Mouse (Mus musculus) CH12.LX (cell line): ENCODE data around the gene Lmna. TPM values are rescaled to one million over a fixed set of nuclear protein-coding genes. Genes with fewer than 3 reads are reported as not detected.

ENCODE experiments used
- DNase-seq: peaks from one replicate; pipeline ENCODE4 v3.0.0-alpha.2; 2013; ENCODE audit errors: extremely low read depth
- H3K27ac ChIP-seq: 2 replicates; pipeline ENCODE4 v1.5.1; 2012; ENCODE audit warnings: low read depth, mild to moderate bottlenecking, control low read depth, moderate library complexity; ENCODE audit not compliant: insufficient read depth
- H3K27me3 ChIP-seq: replicated peaks from 2 replicates; pipeline ENCODE3; 2012; ENCODE audit warnings: inconsistent platforms
- H3K36me3 ChIP-seq, 2 experiments: replicated peaks in 1 of 2; 2 replicates each; pipeline versions ENCODE3 to v1.6.1; 2012; ENCODE audit warnings: inconsistent platforms in 1 of 2, low read length in 1 of 2, mild to moderate bottlenecking in 1 of 2, mixed read lengths in 1 of 2, moderate library complexity in 1 of 2; ENCODE audit not compliant: control insufficient read depth in 1 of 2, insufficient read depth in 1 of 2
- H3K4me1 ChIP-seq, 2 experiments: 2 replicates each; pipeline ENCODE4 v1.6.1; 2012; ENCODE audit warnings: inconsistent platforms in 1 of 2, moderate library complexity in 1 of 2; ENCODE audit not compliant: insufficient read depth in 2 of 2, control insufficient read depth in 1 of 2
- H3K4me2 ChIP-seq: 2 replicates; pipeline ENCODE4 v1.6.1; 2012; ENCODE audit warnings: low read depth, mild to moderate bottlenecking, control low read depth; ENCODE audit not compliant: poor library complexity, insufficient read depth, severe bottlenecking
- H3K4me3 ChIP-seq, 3 experiments: fragments of 150-350 bp in 1 of 3; sonication (generic) in 1 of 3; replicated peaks in 1 of 3; 2 replicates each; pipeline versions ENCODE3 to v1.5.1; 2011 to 2012; ENCODE audit warnings: low read depth in 2 of 3, low read length in 2 of 3, mild to moderate bottlenecking in 2 of 3, moderate library complexity in 2 of 3, control low read depth in 1 of 3, improper control_type of control experiment in 1 of 3, inconsistent platforms in 1 of 3, mixed read lengths in 1 of 3; ENCODE audit not compliant: poor library complexity in 1 of 3
- H3K79me2 ChIP-seq: replicated peaks from 2 replicates; pipeline ENCODE4 v1.6.1; 2012; ENCODE audit warnings: mild to moderate bottlenecking, moderate library complexity; ENCODE audit not compliant: control insufficient read depth, poor library complexity, insufficient read depth, severe bottlenecking; ENCODE audit errors: extremely low read depth
- H3K9ac ChIP-seq: 2 replicates; pipeline ENCODE4 v1.6.1; 2012; ENCODE audit warnings: low read depth, mild to moderate bottlenecking, control low read depth, moderate library complexity; ENCODE audit not compliant: insufficient read depth
- H3K9me3 ChIP-seq: replicated peaks from 2 replicates; pipeline ENCODE3; 2012; ENCODE audit warnings: low read length, inconsistent platforms, mixed read lengths
- BHLHE40 ChIP-seq: IDR thresholded peaks from 2 replicates; pipeline ENCODE4 v1.6.1; 2011; ENCODE audit warnings: mild to moderate bottlenecking, low read depth, low read length, improper control_type of control experiment
- CHD2 ChIP-seq: IDR thresholded peaks from 2 replicates; pipeline ENCODE4 v1.6.1; 2011; ENCODE audit warnings: low read length, improper control_type of control experiment
- E2F4 ChIP-seq: IDR thresholded peaks from 2 replicates; pipeline ENCODE4 v1.6.1; 2011; ENCODE audit warnings: low read depth, low read length, improper control_type of control experiment; ENCODE audit not compliant: insufficient replicate concordance
- ELF1 ChIP-seq: IDR thresholded peaks from 2 replicates; pipeline ENCODE4 v1.6.1; 2014; ENCODE audit warnings: low read depth, mild to moderate bottlenecking, inconsistent platforms, low read length, improper control_type of control experiment
- EP300 ChIP-seq: IDR thresholded peaks from 2 replicates; pipeline ENCODE4 v1.6.1; 2011; ENCODE audit warnings: low read length, improper control_type of control experiment
- ETS1 ChIP-seq: conservative IDR thresholded peaks from 2 replicates; pipeline ENCODE4 v1.6.1; 2012; ENCODE audit warnings: low read depth, mild to moderate bottlenecking, inconsistent platforms, low read length, improper control_type of control experiment, moderate library complexity
- GABPA ChIP-seq: IDR thresholded peaks from 2 replicates; pipeline ENCODE4 v1.6.1; 2012; ENCODE audit warnings: low read depth, low read length, improper control_type of control experiment, inconsistent platforms; ENCODE audit not compliant: insufficient replicate concordance
- HCFC1 ChIP-seq: IDR thresholded peaks from 2 replicates; pipeline ENCODE4 v1.6.1; 2012; ENCODE audit warnings: low read depth, mild to moderate bottlenecking, inconsistent platforms, low read length, improper control_type of control experiment
- JUND ChIP-seq: conservative IDR thresholded peaks from 2 replicates; pipeline ENCODE4 v1.6.1; 2011; ENCODE audit warnings: low read depth, low read length, improper control_type of control experiment
- MAFK ChIP-seq: IDR thresholded peaks from 2 replicates; pipeline ENCODE4 v1.6.1; 2011; ENCODE audit warnings: low read length, improper control_type of control experiment; ENCODE audit not compliant: insufficient replicate concordance
- MAX ChIP-seq: IDR thresholded peaks from 2 replicates; pipeline ENCODE4 v1.6.1; 2011; ENCODE audit warnings: low read length, improper control_type of control experiment
- MAZ ChIP-seq: IDR thresholded peaks from 2 replicates; pipeline ENCODE4 v1.6.1; 2012; ENCODE audit warnings: low read depth, mild to moderate bottlenecking, inconsistent platforms, low read length, improper control_type of control experiment, moderate library complexity
- MEF2A ChIP-seq: IDR thresholded peaks from 2 replicates; pipeline ENCODE4 v1.6.1; 2014; ENCODE audit warnings: low read depth, mild to moderate bottlenecking, inconsistent platforms, low read length, improper control_type of control experiment, borderline replicate concordance
- MXI1 ChIP-seq: IDR thresholded peaks from 2 replicates; pipeline ENCODE4 v1.6.1; 2011; ENCODE audit warnings: mild to moderate bottlenecking, low read depth, low read length, improper control_type of control experiment
- MYC ChIP-seq: IDR thresholded peaks from 2 replicates; pipeline ENCODE4 v1.6.1; 2011; ENCODE audit warnings: low read depth, mild to moderate bottlenecking, improper control_type of control experiment, low read length
- NELFE ChIP-seq: IDR thresholded peaks from 2 replicates; pipeline ENCODE4 v1.6.1; 2011; ENCODE audit warnings: low read depth, low read length, improper control_type of control experiment
- NRF1 ChIP-seq: IDR thresholded peaks from 2 replicates; pipeline ENCODE4 v1.6.1; 2014; ENCODE audit warnings: low read depth, mild to moderate bottlenecking, inconsistent platforms, low read length, improper control_type of control experiment, moderate library complexity
- POLR2A ChIP-seq: IDR thresholded peaks from 2 replicates; pipeline ENCODE4 v1.6.1; 2011; ENCODE audit warnings: low read depth, mild to moderate bottlenecking, improper control_type of control experiment, low read length
- RAD21 ChIP-seq: IDR thresholded peaks from 2 replicates; pipeline ENCODE4 v1.6.1; 2011; ENCODE audit warnings: low read depth, mild to moderate bottlenecking, low read length, improper control_type of control experiment, moderate library complexity
- RCOR1 ChIP-seq: conservative IDR thresholded peaks from 2 replicates; pipeline ENCODE4 v1.6.1; 2012; ENCODE audit warnings: low read depth, mild to moderate bottlenecking, inconsistent platforms, low read length, improper control_type of control experiment
- SIN3A ChIP-seq: IDR thresholded peaks from 2 replicates; pipeline ENCODE4 v1.6.1; 2012; ENCODE audit warnings: low read length, improper control_type of control experiment, inconsistent platforms
- SMC3 ChIP-seq: IDR thresholded peaks from 2 replicates; pipeline ENCODE4 v1.6.1; 2011; ENCODE audit warnings: low read depth, low read length, improper control_type of control experiment
- TBP ChIP-seq: conservative IDR thresholded peaks from 2 replicates; pipeline ENCODE4 v1.6.1; 2011; ENCODE audit warnings: low read depth, low read length, improper control_type of control experiment
- ZKSCAN1 ChIP-seq: IDR thresholded peaks from 2 replicates; pipeline ENCODE4 v1.6.1; 2012; ENCODE audit warnings: low read depth, inconsistent platforms, low read length, improper control_type of control experiment, borderline replicate concordance
- dilution Hi-C: fragments of 300-500 bp; cut with MboI; formaldehyde crosslinking; loops from 2 replicates; pipeline ENCODE4 v1.14.3; 2020; ENCODE audit warnings: low sequenced_read_pairs; ENCODE audit not compliant: extremely low pct_unique_long_range_greater_than_20kb, extremely low pct_ligation_motif_present
- in situ Hi-C: fragments of 300-500 bp; cut with MboI; formaldehyde crosslinking; loops from 3 replicates; pipeline ENCODE4 v1.14.3; 2019; ENCODE audit warnings: low sequenced_read_pairs, low pct_ligation_motif_present, low pct_unique_long_range_greater_than_20kb, mixed read lengths
- polyA plus RNA-seq: library from polyadenylated mRNA; unstranded; fragments of >175 nt; gene quantifications from 2 replicates; pipeline ENCODE4 v1.2.1, GENCODE M21; 2012; ENCODE audit warnings: low read depth; ENCODE audit not compliant: insufficient read length
- total RNA-seq, 2 experiments: library from RNA; depleted of rRNA; stranded (reverse); fragments of 300-350 nt in 1 of 2; fragments of >200 nt in 1 of 2; gene quantifications; 2 replicates each; pipeline ENCODE4 v1.2.3; 2012 to 2014

Lmna gene
- total and polyA plus RNA-seq, 3 experiments = 16.1 to 67.7 (median 17.2) TPM

DNA sequence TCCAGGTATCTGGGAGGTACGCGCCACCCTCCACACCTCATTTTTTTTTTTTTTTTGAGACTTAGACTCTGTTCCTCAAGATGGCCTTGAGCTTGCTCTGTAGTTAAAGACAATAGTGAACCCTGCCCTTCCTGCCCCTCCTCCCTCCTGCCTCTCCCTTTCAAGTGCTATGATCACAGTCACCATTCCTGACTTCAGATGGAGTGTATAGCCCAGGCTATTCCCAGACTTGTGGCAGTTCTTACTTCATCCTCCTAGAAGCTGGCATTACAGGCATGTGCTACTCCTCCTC is 5.3 kb upstream of the Lmna start:
- peaks cover 37 to 64% of the 10 kb centered on the region in 2 experiments for H3K4me1 ChIP-seq
- no peak for DNase-seq
- no peak overlapping the region for H3K4me3 ChIP-seq
- TF ChIP-seq MXI1 (no peak), BHLHE40 (no peak), SMC3 (no peak), MAFK (no peak), MEF2A (no peak), HCFC1 (no peak), MYC (no peak), TBP (no peak), EP300 (no peak)
- TF ChIP-seq, all 38 proteins: peak for 0
- dilution Hi-C loops (no loop called here), in situ Hi-C loops (no loop called here)
- H3K27me3 ChIP-seq = peaks cover 16% of the 10 kb centered on the region
- no peaks in the 10 kb centered on the region for H3K79me2 ChIP-seq
- no peak overlapping the region for H3K9ac ChIP-seq
- no peak overlapping the region for H3K27ac ChIP-seq
- H3K36me3 ChIP-seq = no peaks in the 10 kb centered on the region
- H3K4me2 ChIP-seq = no peak overlapping the region
- no peaks in the 10 kb centered on the region for H3K9me3 ChIP-seq

DNA sequence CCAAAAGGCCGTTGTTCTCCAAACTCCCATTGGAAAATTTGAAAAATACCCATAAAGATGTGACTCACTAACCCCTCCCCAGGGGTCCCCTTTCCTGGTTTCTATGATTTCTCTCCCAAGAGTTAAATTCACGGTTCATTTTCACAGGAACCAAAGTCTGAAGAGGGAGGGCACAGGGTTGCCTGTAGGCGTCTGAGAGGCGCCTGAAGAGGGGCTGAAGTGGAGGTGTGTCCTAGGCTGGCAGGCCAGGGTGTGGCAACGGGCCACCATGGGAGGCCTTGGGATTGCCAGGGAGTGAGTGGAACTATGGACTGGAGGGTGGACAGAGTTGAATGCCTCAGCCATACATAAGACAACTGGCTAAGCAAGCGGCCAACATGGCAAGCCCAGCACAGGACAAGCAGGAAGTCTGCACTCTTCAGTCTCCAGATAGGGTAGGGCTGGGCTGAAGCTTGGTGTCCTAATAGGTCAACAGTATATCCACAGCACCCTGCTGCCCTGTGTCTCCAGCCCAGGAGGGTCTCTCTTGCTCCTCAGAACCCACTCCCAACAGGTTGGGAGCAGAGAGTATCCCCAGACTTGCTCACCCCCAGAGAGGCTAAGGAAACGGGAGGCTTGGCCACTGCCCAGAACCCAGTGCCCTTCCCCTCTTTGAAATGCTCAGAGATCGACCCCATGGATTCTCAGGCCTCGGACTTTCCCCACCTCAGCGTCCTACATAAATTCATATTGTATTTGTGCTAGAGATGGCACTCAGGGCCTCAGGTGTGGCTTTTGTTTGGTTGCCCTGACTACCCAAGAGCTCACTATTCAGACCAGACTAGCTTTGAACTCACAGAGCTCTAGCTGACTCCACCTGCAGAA is 4.7 kb upstream of the Lmna start:
- H3K9ac ChIP-seq = peak overlapping the region; percentile 40
- no peaks in the 10 kb centered on the region for H3K36me3 ChIP-seq
- TF ChIP-seq NELFE = no peak
- TF ChIP-seq SIN3A = 0 out of 2 replicates have a peak, but pooled peaks have one; percentile 1
- TF ChIP-seq MAX = peak; percentile 6; the same call in 1 of the 2 replicates
- in situ Hi-C loops (no loop called here), dilution Hi-C loops (no loop called here)
- peaks cover 31 to 59% of the 10 kb centered on the region in 2 experiments for H3K4me1 ChIP-seq
- H3K27me3 ChIP-seq = peaks cover 13% of the 10 kb centered on the region
- H3K9me3 ChIP-seq = no peaks in the 10 kb centered on the region
- H3K27ac ChIP-seq = peak overlapping the region; percentile 86
- no peaks in the 10 kb centered on the region for H3K79me2 ChIP-seq
- no peak for DNase-seq
- peak overlapping the region in 1 of 3 experiments; percentile 14 for H3K4me3 ChIP-seq
- peak overlapping the region; percentile 77 for H3K4me2 ChIP-seq

DNA sequence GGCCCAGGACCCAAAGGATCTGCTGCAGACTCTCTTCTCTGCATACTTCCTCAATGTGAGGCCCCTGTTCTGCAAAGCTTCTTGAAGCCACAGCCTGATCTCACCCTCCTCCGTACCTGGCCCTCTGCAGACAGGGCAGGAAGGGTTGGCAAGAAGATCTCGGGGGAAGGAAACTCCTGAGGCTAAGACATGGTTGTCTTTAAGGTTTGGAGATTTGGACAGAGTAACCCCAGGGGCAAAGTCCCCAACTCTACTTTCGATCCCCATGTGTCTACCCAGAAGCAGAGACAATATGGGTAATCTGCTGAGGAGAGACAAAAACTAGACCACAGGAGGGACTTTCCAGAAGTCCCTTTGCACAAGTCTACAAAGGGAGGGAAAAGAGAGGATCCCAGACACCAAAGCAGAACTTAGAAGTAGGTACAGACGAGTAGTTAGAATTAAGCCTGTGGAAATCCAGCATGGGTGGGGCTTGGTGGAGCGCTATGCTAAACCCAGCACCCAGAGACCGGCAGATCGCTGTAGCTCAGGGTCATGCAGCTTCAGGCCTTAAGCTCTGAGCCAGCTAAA is 3.9 kb upstream of the Lmna start:
- Histone ChIP-seq H3K9me3 (no peaks in the 10 kb centered on the region), H3K27me3 (peaks cover 13% of the 10 kb centered on the region), H3K27ac (peak overlapping the region; percentile 86), H3K79me2 (no peaks in the 10 kb centered on the region), H3K9ac (peak overlapping the region; percentile 40), H3K36me3 (no peaks in the 10 kb centered on the region), H3K4me2 (peak overlapping the region; percentile 77), H3K4me1 (peaks cover 31 to 67% of the 10 kb centered on the region in 2 experiments), H3K4me3 (peak overlapping the region in 1 of 3 experiments; percentile 14)
- in situ Hi-C loops (no loop called here), dilution Hi-C loops (no loop called here)
- DNase-seq = peak; percentile 76
- TF ChIP-seq EP300 (peak; percentile 60), ZKSCAN1 (no peak), JUND (no peak), ETS1 (peak; percentile 75), ELF1 (peak; percentile 61), GABPA (no peak), CHD2 (no peak), RCOR1 (no peak), MXI1 (0 out of 2 replicates have a peak, but pooled peaks have one; percentile 4), E2F4 (no peak), NRF1 (no peak), MAZ (no peak), BHLHE40 (peak; percentile 26; the same call in 1 of the 2 replicates), SIN3A (0 out of 2 replicates have a peak, but pooled peaks have one; percentile 21), RAD21 (no peak), POLR2A (peak; percentile 42; the same call in 1 of the 2 replicates), MEF2A (no peak)
